Mouse (Mus musculus) lung, postnatal 0 days (tissue): ENCODE data around the gene Engase.

ENCODE experiments used
- CTCF ChIP-seq: IDR thresholded peaks from 2 replicates; pipeline ENCODE4 v1.5.1; 2016; ENCODE audit warnings: antibody characterized with exemption, mild to moderate bottlenecking
- EP300 ChIP-seq: IDR thresholded peaks from 2 replicates; pipeline ENCODE4 v1.6.1; 2016; ENCODE audit warnings: antibody characterized with exemption, mild to moderate bottlenecking, control low read depth

DNA sequence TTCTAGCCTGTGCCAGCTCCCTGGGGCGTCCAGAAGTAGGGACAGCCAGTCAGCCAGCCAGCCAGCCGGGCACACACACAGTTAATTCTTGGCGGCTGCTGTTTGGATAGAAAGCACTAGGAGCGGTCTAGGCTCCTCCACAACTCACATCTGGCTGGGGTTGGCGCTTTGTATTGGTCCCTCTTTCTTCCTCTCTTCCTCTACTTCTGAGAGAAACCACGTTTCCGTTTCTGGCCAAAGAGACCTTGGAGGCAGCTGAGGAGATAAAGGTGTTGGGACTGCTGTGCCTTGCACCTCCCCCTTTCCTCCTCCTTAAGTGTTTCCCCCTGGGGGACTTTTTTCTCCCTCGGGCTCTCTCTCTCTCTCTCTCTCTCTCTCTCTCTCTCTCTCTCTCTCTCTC, 48.6 kb upstream of the Engase start, which contains the start of gene C1qtnf1:
- TF ChIP-seq EP300 (no peak), CTCF (peak; percentile 23)
